Mouse (Mus musculus): ENCODE results near the gene Hmcn1. TPM values are rescaled to one million over a fixed set of nuclear protein-coding genes. Genes with fewer than 3 reads are reported as not detected.

The Hmcn1 gene
- polyA plus RNA-seq, 1 experiment from 2014 or later = 1.4 TPM

- H3K4me1 ChIP-seq (replicated peaks) = no peaks in the 10 kb centered on the region
- no peak overlapping the region for H3K4me2 ChIP-seq (replicated peaks)
- WGBS = 63% methylated on average over 4 of the region's 4 CpGs
- no peaks in the 10 kb centered on the region for H3K9me3 ChIP-seq
- no peak overlapping the region for H3K9ac ChIP-seq (replicated peaks)
- no peak overlapping the region for H3K4me3 ChIP-seq (replicated peaks)
- ATAC-seq = no peak
- no peak overlapping the region for H3K27ac ChIP-seq
- no peaks in the 10 kb centered on the region for H3K36me3 ChIP-seq
- H3K27me3 ChIP-seq = no peaks in the 10 kb centered on the region
Observed at GRCm38 (mm10) chr1:150984888-150985287, 8.3 kb downstream of the Hmcn1 start.

- Histone ChIP-seq H3K4me1 (replicated peaks) (no peaks in the 10 kb centered on the region), H3K4me3 (replicated peaks) (no peak overlapping the region), H3K36me3 (no peaks in the 10 kb centered on the region), H3K9ac (replicated peaks) (no peak overlapping the region), H3K27ac (no peak overlapping the region), H3K4me2 (replicated peaks) (no peak overlapping the region), H3K27me3 (no peaks in the 10 kb centered on the region), H3K9me3 (no peaks in the 10 kb centered on the region)
- 91% methylated on average over 6 of the region's 6 CpGs for WGBS
- ATAC-seq = no peak
Observed at GRCm38 (mm10) chr1:150984092-150984503, 9.1 kb downstream of the Hmcn1 start.

GRCm38 (mm10) chr1:150978651-150979050, 14.6 kb downstream of the Hmcn1 start:
- Histone ChIP-seq H3K36me3 (no peaks in the 10 kb centered on the region), H3K4me1 (replicated peaks) (peaks cover 11% of the 10 kb centered on the region; the same call in 1 of the 2 replicates)
- 95% methylated on average over 3 of the region's 3 CpGs for WGBS

GRCm38 (mm10) chr1:150976263-150976662, 17.0 kb downstream of the Hmcn1 start:
- no peak for ATAC-seq
- WGBS = 28% methylated on average over 2 of the region's 2 CpGs
- no peak overlapping the region for H3K27ac ChIP-seq

More at GRCm38 (mm10) chr1:150978651-150979050, 14.6 kb downstream of the Hmcn1 start:
- Histone ChIP-seq H3K4me2 (replicated peaks) (no peak overlapping the region), H3K4me3 (replicated peaks) (no peak overlapping the region), H3K27ac (no peak overlapping the region), H3K9ac (replicated peaks) (no peak overlapping the region), H3K9me3 (no peaks in the 10 kb centered on the region), H3K27me3 (no peaks in the 10 kb centered on the region)
- ATAC-seq = peak; percentile 24; the same call in 1 of the 2 replicates

GRCm38 (mm10) chr1:150959486-150960074, 33.7 kb downstream of the Hmcn1 start:
- no peak overlapping the region for H3K27ac ChIP-seq
- no peak overlapping the region for H3K9ac ChIP-seq (replicated peaks)
- H3K4me1 ChIP-seq (replicated peaks) = no peaks in the 10 kb centered on the region
- H3K4me3 ChIP-seq (replicated peaks) = no peak overlapping the region
- no peaks in the 10 kb centered on the region for H3K36me3 ChIP-seq
- 67% methylated on average over 5 of the region's 5 CpGs for WGBS
- ATAC-seq = no peak
- no peaks in the 10 kb centered on the region for H3K9me3 ChIP-seq
- H3K4me2 ChIP-seq (replicated peaks) = no peak overlapping the region
- no peaks in the 10 kb centered on the region for H3K27me3 ChIP-seq

More at GRCm38 (mm10) chr1:150976263-150976662, 17.0 kb downstream of the Hmcn1 start:
- Histone ChIP-seq H3K9ac (replicated peaks) (no peak overlapping the region), H3K9me3 (no peaks in the 10 kb centered on the region), H3K27me3 (no peaks in the 10 kb centered on the region), H3K4me1 (replicated peaks) (peaks cover 11% of the 10 kb centered on the region; the same call in 1 of the 2 replicates), H3K4me3 (replicated peaks) (no peak overlapping the region), H3K36me3 (no peaks in the 10 kb centered on the region), H3K4me2 (replicated peaks) (no peak overlapping the region)

- Histone ChIP-seq H3K27ac (no peak overlapping the region), H3K4me1 (replicated peaks) (0 out of 2 replicates have a peak, but pooled peaks cover 8% of the 10 kb centered on the region), H3K36me3 (no peaks in the 10 kb centered on the region), H3K4me2 (replicated peaks) (no peak overlapping the region), H3K9me3 (no peaks in the 10 kb centered on the region), H3K27me3 (no peaks in the 10 kb centered on the region), H3K4me3 (replicated peaks) (no peak overlapping the region), H3K9ac (replicated peaks) (no peak overlapping the region)
- ATAC-seq = no peak
- 94% methylated on average over 5 of the region's 5 CpGs for WGBS
Observed at GRCm38 (mm10) chr1:150951004-150951403, 42.2 kb downstream of the Hmcn1 start.

GRCm38 (mm10) chr1:150950046-150950445, 43.2 kb downstream of the Hmcn1 start:
- Histone ChIP-seq H3K4me3 (replicated peaks) (no peak overlapping the region), H3K4me2 (replicated peaks) (no peak overlapping the region), H3K9me3 (no peaks in the 10 kb centered on the region), H3K4me1 (replicated peaks) (0 out of 2 replicates have a peak, but pooled peaks cover 8% of the 10 kb centered on the region), H3K9ac (replicated peaks) (no peak overlapping the region), H3K27ac (no peak overlapping the region), H3K36me3 (no peaks in the 10 kb centered on the region), H3K27me3 (no peaks in the 10 kb centered on the region)
- peak; percentile 75 for ATAC-seq
- 16% methylated on average over 3 of the region's 3 CpGs for WGBS

- H3K9ac ChIP-seq (replicated peaks) = no peak overlapping the region
- 72% methylated on average over 2 of the region's 2 CpGs for WGBS
- H3K4me3 ChIP-seq (replicated peaks) = no peak overlapping the region
- 0 out of 2 replicates have a peak, but pooled peaks cover 8% of the 10 kb centered on the region for H3K4me1 ChIP-seq (replicated peaks)
- H3K4me2 ChIP-seq (replicated peaks) = no peak overlapping the region
- H3K9me3 ChIP-seq = no peaks in the 10 kb centered on the region
- H3K27ac ChIP-seq = no peak overlapping the region
- H3K36me3 ChIP-seq = no peaks in the 10 kb centered on the region
- H3K27me3 ChIP-seq = no peaks in the 10 kb centered on the region
- ATAC-seq = no peak
Observed at GRCm38 (mm10) chr1:150948911-150949310, 44.3 kb downstream of the Hmcn1 start.

GRCm38 (mm10) chr1:150943601-150944000, 49.6 kb downstream of the Hmcn1 start:
- Histone ChIP-seq H3K9ac (replicated peaks) (no peak overlapping the region), H3K9me3 (no peaks in the 10 kb centered on the region), H3K27ac (no peak overlapping the region), H3K4me2 (replicated peaks) (no peak overlapping the region), H3K4me1 (replicated peaks) (no peaks in the 10 kb centered on the region), H3K4me3 (replicated peaks) (no peak overlapping the region), H3K36me3 (no peaks in the 10 kb centered on the region), H3K27me3 (no peaks in the 10 kb centered on the region)
- WGBS = 66% methylated on average over 2 of the region's 2 CpGs
- ATAC-seq = no peak

- H3K27me3 ChIP-seq = no peaks in the 10 kb centered on the region
- H3K36me3 ChIP-seq = no peaks in the 10 kb centered on the region
- no peak for ATAC-seq
- H3K27ac ChIP-seq = no peak overlapping the region
- no peaks in the 10 kb centered on the region for H3K4me1 ChIP-seq (replicated peaks)
- no peaks in the 10 kb centered on the region for H3K9me3 ChIP-seq
- no peak overlapping the region for H3K9ac ChIP-seq (replicated peaks)
- no peak overlapping the region for H3K4me3 ChIP-seq (replicated peaks)
- H3K4me2 ChIP-seq (replicated peaks) = no peak overlapping the region
- 86% methylated on average over 2 of the region's 2 CpGs for WGBS
Observed at GRCm38 (mm10) chr1:150942143-150942542, 51.1 kb downstream of the Hmcn1 start.

- no peak for ATAC-seq
Observed at GRCm38 (mm10) chr1:150936821-150937220, 56.4 kb downstream of the Hmcn1 start.

GRCm38 (mm10) chr1:150933616-150934015, 59.6 kb downstream of the Hmcn1 start:
- H3K27ac ChIP-seq = no peak overlapping the region
- H3K27me3 ChIP-seq = no peaks in the 10 kb centered on the region
- H3K36me3 ChIP-seq = no peaks in the 10 kb centered on the region
- 73% methylated on average over 9 of the region's 9 CpGs for WGBS
- H3K4me3 ChIP-seq (replicated peaks) = no peak overlapping the region
- H3K4me1 ChIP-seq (replicated peaks) = no peaks in the 10 kb centered on the region
- no peak for ATAC-seq
- H3K4me2 ChIP-seq (replicated peaks) = no peak overlapping the region
- H3K9ac ChIP-seq (replicated peaks) = no peak overlapping the region
- H3K9me3 ChIP-seq = no peaks in the 10 kb centered on the region

More at GRCm38 (mm10) chr1:150936821-150937220, 56.4 kb downstream of the Hmcn1 start:
- Histone ChIP-seq H3K9ac (replicated peaks) (no peak overlapping the region), H3K4me3 (replicated peaks) (no peak overlapping the region), H3K4me1 (replicated peaks) (no peaks in the 10 kb centered on the region), H3K4me2 (replicated peaks) (no peak overlapping the region), H3K36me3 (no peaks in the 10 kb centered on the region), H3K9me3 (no peaks in the 10 kb centered on the region), H3K27ac (no peak overlapping the region), H3K27me3 (no peaks in the 10 kb centered on the region)
- WGBS = 83% methylated on average over 4 of the region's 4 CpGs

- WGBS = 88% methylated on average over 9 of the region's 9 CpGs
- H3K27ac ChIP-seq = no peak overlapping the region
- no peaks in the 10 kb centered on the region for H3K4me1 ChIP-seq (replicated peaks)
- no peak overlapping the region for H3K9ac ChIP-seq (replicated peaks)
- H3K9me3 ChIP-seq = no peaks in the 10 kb centered on the region
- no peak overlapping the region for H3K4me2 ChIP-seq (replicated peaks)
- ATAC-seq = no peak
- no peaks in the 10 kb centered on the region for H3K36me3 ChIP-seq
- no peaks in the 10 kb centered on the region for H3K27me3 ChIP-seq
- no peak overlapping the region for H3K4me3 ChIP-seq (replicated peaks)
Observed at GRCm38 (mm10) chr1:150920860-150921259, 72.4 kb downstream of the Hmcn1 start.

All from midbrain, embryonic 13.5 days (tissue).